Mouse (Mus musculus): ENCODE results near the gene Ephb6. TPM values are rescaled to one million over a fixed set of nuclear protein-coding genes. Genes with fewer than 3 reads are reported as not detected.

Gene Ephb6
- polyA plus RNA-seq, 1 experiment from 2014 or later, result 7.4 TPM

GRCm38 (mm10) chr6:41658487-41658886, 53.2 kb downstream of the Ephb6 start:
- 62% methylated on average over 1 of the region's 1 CpGs for WGBS
- no peaks in the 10 kb centered on the region for H3K4me1 ChIP-seq (ENCODE audit: control insufficient read depth, insufficient read depth, low read length)
- H3K4me3 ChIP-seq (ENCODE audit: low read length), result no peak overlapping the region
- no peaks in the 10 kb centered on the region for H3K36me3 ChIP-seq (ENCODE audit: control insufficient read depth, insufficient read depth, low read length)
- no peak overlapping the region for H3K27ac ChIP-seq (ENCODE audit: low read length)
- no peak overlapping the region for H3K4me2 ChIP-seq (ENCODE audit: low read depth, low read length)
- H3K9ac ChIP-seq (ENCODE audit: low read depth, low read length), result no peak overlapping the region
- no peak for ATAC-seq
- no peaks in the 10 kb centered on the region for H3K27me3 ChIP-seq (replicated peaks; ENCODE audit: control insufficient read depth, insufficient read depth, low read length)
- no peaks in the 10 kb centered on the region for H3K9me3 ChIP-seq (ENCODE audit: control insufficient read depth, low read length)

- H3K27me3 ChIP-seq (replicated peaks; ENCODE audit: control insufficient read depth, insufficient read depth, low read length), result no peaks in the 10 kb centered on the region
- ATAC-seq, result peak; percentile 66
- 30% methylated on average over 2 of the region's 2 CpGs for WGBS
- no peaks in the 10 kb centered on the region for H3K9me3 ChIP-seq (ENCODE audit: control insufficient read depth, low read length)
- no peak overlapping the region for H3K4me2 ChIP-seq (ENCODE audit: low read depth, low read length)
- H3K4me3 ChIP-seq (ENCODE audit: low read length), result no peak overlapping the region
- no peak overlapping the region for H3K27ac ChIP-seq (ENCODE audit: low read length)
- H3K4me1 ChIP-seq (ENCODE audit: control insufficient read depth, insufficient read depth, low read length), result no peaks in the 10 kb centered on the region
- no peak overlapping the region for H3K9ac ChIP-seq (ENCODE audit: low read depth, low read length)
- no peaks in the 10 kb centered on the region for H3K36me3 ChIP-seq (ENCODE audit: control insufficient read depth, insufficient read depth, low read length)
Measured at GRCm38 (mm10) chr6:41662320-41662719, 57.0 kb downstream of the Ephb6 start.

Other genes with a start within 250 kb of the Ephb6 start
- 87.7 and 123 TPM in 2 replicates for gene Prss3, start 227.8 kb upstream of the Ephb6 start, polyA plus RNA-seq (2015; fragmentation: Nextera tagmentation; extraction: Ambion mirVana)
- 98.0 and 153 TPM in 2 replicates for gene Gm5771, start 213.1 kb upstream of the Ephb6 start, polyA plus RNA-seq (2015; fragmentation: Nextera tagmentation; extraction: Ambion mirVana)
- gene Gm10334, start 159.3 kb upstream of the Ephb6 start, polyA plus RNA-seq (2015; fragmentation: Nextera tagmentation; extraction: Ambion mirVana), result 63.0 and 104 TPM in 2 replicates
- 314 and 441 TPM in 2 replicates for gene Prss1, start 146.6 kb upstream of the Ephb6 start, polyA plus RNA-seq (2015; fragmentation: Nextera tagmentation; extraction: Ambion mirVana)
- 141 and 217 TPM in 2 replicates for gene Prss2, start 83.7 kb upstream of the Ephb6 start, polyA plus RNA-seq (2015; fragmentation: Nextera tagmentation; extraction: Ambion mirVana)
- gene Trpv6, start 30.9 kb downstream of the Ephb6 start, polyA plus RNA-seq (2015; fragmentation: Nextera tagmentation; extraction: Ambion mirVana), result 0.29 and 0.35 TPM in 2 replicates
- 0.11 and 0.13 TPM in 2 replicates for gene Trpv5, start 75.3 kb downstream of the Ephb6 start, polyA plus RNA-seq (2015; fragmentation: Nextera tagmentation; extraction: Ambion mirVana)
- 1.1 and 1.6 TPM in 2 replicates for gene Llcfc1, start 78.9 kb downstream of the Ephb6 start, polyA plus RNA-seq (2015; fragmentation: Nextera tagmentation; extraction: Ambion mirVana)
- 3.4 and 5.5 TPM in 2 replicates for gene Kel, start 98.9 kb downstream of the Ephb6 start, polyA plus RNA-seq (2015; fragmentation: Nextera tagmentation; extraction: Ambion mirVana)
- gene Olfr459, start 169.7 kb downstream of the Ephb6 start, polyA plus RNA-seq (2015; fragmentation: Nextera tagmentation; extraction: Ambion mirVana), result not detected in 2 replicates
- gene Pip, start 242.1 kb downstream of the Ephb6 start, polyA plus RNA-seq (2015; fragmentation: Nextera tagmentation; extraction: Ambion mirVana), result not detected in 2 replicates
- not detected in 2 replicates for gene Sval2, start 247.5 kb downstream of the Ephb6 start, polyA plus RNA-seq (2015; fragmentation: Nextera tagmentation; extraction: Ambion mirVana)

All from intestine, embryonic 16.5 days (tissue).